Mouse (Mus musculus): ENCODE results near the gene Cryzl2. TPM values are rescaled to one million over a fixed set of nuclear protein-coding genes. Genes with fewer than 3 reads are reported as not detected.

The Cryzl2 gene
- total and polyA plus RNA-seq, 3 experiments: 0.04 to 0.12 TPM; not detected in 1

- Histone ChIP-seq H3K36me3 (ENCODE audit: control insufficient read depth in 1 of 2, insufficient read depth in 2 of 2, low read length in 2 of 2) (peaks cover 0 to 8% of the 10 kb centered on the region in 2 experiments; a peak in 2 of 4 replicates), H3K27me3 (ENCODE audit: control insufficient read depth in 1 of 2, insufficient read depth in 2 of 2, low read length in 2 of 2) (no peaks in the 10 kb centered on the region), H3K79me2 (ENCODE audit: control insufficient read depth, insufficient read depth, low read length, poor library complexity) (no peaks in the 10 kb centered on the region), H3K4me1 (ENCODE audit: control insufficient read depth in 1 of 2, insufficient read depth in 2 of 2, low read length in 2 of 2) (peaks cover 3 to 19% of the 10 kb centered on the region in 2 experiments), H3K9ac (ENCODE audit: control insufficient read depth, low read depth, low read length, poor library complexity, severe bottlenecking) (no peak overlapping the region), H3K27ac (ENCODE audit: control insufficient read depth, low read depth, low read length) (no peak overlapping the region), H3K9me3 (replicated peaks; ENCODE audit: insufficient read depth, low read length) (no peaks in the 10 kb centered on the region), H3K4me3 (ENCODE audit: control insufficient read depth in 1 of 2, insufficient read depth in 1 of 2, low read depth in 2 of 2, low read length in 2 of 2) (no peak overlapping the region)
- TF ChIP-seq RAD21 (IDR thresholded peaks at IDR 0.05; ENCODE audit: low read depth, low read length) (no peak), EP300 (IDR thresholded peaks at IDR 0.05; ENCODE audit: low read depth in 1 of 2, low read length in 2 of 2) (no peak), ZKSCAN1 (IDR thresholded peaks at IDR 0.05; ENCODE audit: low read depth, low read length) (no peak), ETS1 (IDR thresholded peaks at IDR 0.05; ENCODE audit: low read depth, low read length) (no peak), MAZ (IDR thresholded peaks at IDR 0.05; ENCODE audit: low read depth, low read length) (no peak), MXI1 (IDR thresholded peaks at IDR 0.05; ENCODE audit: low read depth, low read length) (no peak), MAFK (IDR thresholded peaks at IDR 0.05; ENCODE audit: borderline replicate concordance, low read depth, low read length) (no peak), CTCF (IDR thresholded peaks at IDR 0.05 in 2 of 3, conservative IDR thresholded peaks at IDR 0.05 in 1 of 3; ENCODE audit: control insufficient read depth in 1 of 3, insufficient read depth in 1 of 3, low read depth in 2 of 3, low read length in 3 of 3, poor library complexity in 1 of 3, severe bottlenecking in 1 of 3) (no peak), JUND (IDR thresholded peaks at IDR 0.05; ENCODE audit: low read depth, low read length) (no peak), GABPA (IDR thresholded peaks at IDR 0.05; ENCODE audit: low read depth, low read length) (no peak), NRF1 (IDR thresholded peaks at IDR 0.05; ENCODE audit: insufficient read depth, low read depth, low read length, poor library complexity, severe bottlenecking) (no peak), MEF2A (IDR thresholded peaks at IDR 0.05; ENCODE audit: extremely low read depth, insufficient replicate concordance, low read depth, low read length, poor library complexity, severe bottlenecking) (no peak), MAX (IDR thresholded peaks at IDR 0.05; ENCODE audit: low read length) (no peak), MYC (IDR thresholded peaks at IDR 0.05; ENCODE audit: low read depth, low read length) (no peak), POLR2A (IDR thresholded peaks at IDR 0.05; ENCODE audit: control insufficient read depth in 1 of 2, insufficient read depth in 1 of 2, low read depth in 1 of 2, low read length in 2 of 2, poor library complexity in 1 of 2) (no peak), TBP (IDR thresholded peaks at IDR 0.05; ENCODE audit: low read depth, low read length) (no peak)
- no peak for DNase-seq (ENCODE audit: low read depth, low spot score)
Observed at GRCm38 (mm10) chr1:157526625-157527024, 68.2 kb downstream of the Cryzl2 start.

GRCm38 (mm10) chr1:157532826-157533460 lies 74.6 kb downstream of the Cryzl2 start:
- peak; percentile 69 for DNase-seq (ENCODE audit: low read depth, low spot score)
- Histone ChIP-seq H3K4me1 (ENCODE audit: control insufficient read depth in 1 of 2, insufficient read depth in 2 of 2, low read length in 2 of 2) (peaks cover 4 to 5% of the 10 kb centered on the region in 2 experiments), H3K4me3 (ENCODE audit: control insufficient read depth in 1 of 2, insufficient read depth in 1 of 2, low read depth in 2 of 2, low read length in 2 of 2) (no peak overlapping the region; a peak in 1 of 4 replicates), H3K36me3 (ENCODE audit: control insufficient read depth in 1 of 2, insufficient read depth in 2 of 2, low read length in 2 of 2) (no peaks in the 10 kb centered on the region), H3K79me2 (ENCODE audit: control insufficient read depth, insufficient read depth, low read length, poor library complexity) (no peaks in the 10 kb centered on the region), H3K9ac (ENCODE audit: control insufficient read depth, low read depth, low read length, poor library complexity, severe bottlenecking) (no peak overlapping the region), H3K27ac (ENCODE audit: control insufficient read depth, low read depth, low read length) (no peak overlapping the region), H3K27me3 (ENCODE audit: control insufficient read depth in 1 of 2, insufficient read depth in 2 of 2, low read length in 2 of 2) (no peaks in the 10 kb centered on the region), H3K9me3 (replicated peaks; ENCODE audit: insufficient read depth, low read length) (no peaks in the 10 kb centered on the region)
- TF ChIP-seq TCF12 (IDR thresholded peaks at IDR 0.05; ENCODE audit: low read depth, low read length) (no peak), MAX (IDR thresholded peaks at IDR 0.05; ENCODE audit: low read length) (no peak), CHD2 (IDR thresholded peaks at IDR 0.05; ENCODE audit: low read length) (no peak), HCFC1 (IDR thresholded peaks at IDR 0.05; ENCODE audit: low read depth, low read length) (no peak), MAFK (IDR thresholded peaks at IDR 0.05; ENCODE audit: borderline replicate concordance, low read depth, low read length) (no peak), POLR2AphosphoS2 (IDR thresholded peaks at IDR 0.05; ENCODE audit: low read length) (no peak), USF1 (IDR thresholded peaks at IDR 0.05; ENCODE audit: low read depth, low read length) (no peak), ZKSCAN1 (IDR thresholded peaks at IDR 0.05; ENCODE audit: low read depth, low read length) (no peak), USF2 (IDR thresholded peaks at IDR 0.05; ENCODE audit: borderline replicate concordance in 1 of 2, insufficient read depth in 1 of 2, low read depth in 1 of 2, low read length in 2 of 2) (no peak), E2F4 (IDR thresholded peaks at IDR 0.05; ENCODE audit: borderline replicate concordance, low read depth, low read length) (no peak), ELF1 (IDR thresholded peaks at IDR 0.05; ENCODE audit: low read depth, low read length) (no peak), MEF2A (IDR thresholded peaks at IDR 0.05; ENCODE audit: extremely low read depth, insufficient replicate concordance, low read depth, low read length, poor library complexity, severe bottlenecking) (no peak)

Measured in MEL (cell line).